Mouse (Mus musculus): ENCODE results near the gene Gm5483.
"Not testable (repeated sequence)": the region's sequence is repeated elsewhere in the genome, so short reads cannot be mapped to it uniquely, and the experiment has no call there.

Gene Gm5483

GRCm38 (mm10) chr16:36183912-36184311, at the start of gene Gm5483:
TSS of gene Gm5483 (plus strand) at chr16:36184212.
- not testable (repeated sequence) for DNase-seq (ENCODE audit: low read depth)

- no peak for DNase-seq (ENCODE audit: low read depth)
Observed at GRCm38 (mm10) chr16:36138201-36138600, 45.8 kb upstream of the Gm5483 start.

- no peak for DNase-seq (ENCODE audit: low read depth)
Observed at GRCm38 (mm10) chr16:36156402-36156975, 27.5 kb upstream of the Gm5483 start, which contains the start of gene Stfa2l1. TSS of gene Stfa2l1 (plus strand) at chr16:36156811.

- DNase-seq (ENCODE audit: low read depth): not testable (repeated sequence)
Observed at GRCm38 (mm10) chr16:36167841-36168240, 16.2 kb upstream of the Gm5483 start.

GRCm38 (mm10) chr16:36176108-36176507, 7.9 kb upstream of the Gm5483 start:
- DNase-seq (ENCODE audit: low read depth): no peak

GRCm38 (mm10) chr16:36179910-36180309, 4.1 kb upstream of the Gm5483 start:
- DNase-seq (ENCODE audit: low read depth): no peak

- no peak for DNase-seq (ENCODE audit: low read depth)
Observed at GRCm38 (mm10) chr16:36199226-36199625, 15.2 kb downstream of the Gm5483 start.

GRCm38 (mm10) chr16:36203846-36204245, 19.8 kb downstream of the Gm5483 start:
- DNase-seq (ENCODE audit: low read depth): no peak

GRCm38 (mm10) chr16:36205684-36206083, 21.7 kb downstream of the Gm5483 start:
- not testable (repeated sequence) for DNase-seq (ENCODE audit: low read depth)

GRCm38 (mm10) chr16:36209967-36210453, 26.0 kb downstream of the Gm5483 start, which contains the start of gene Gm5416:
TSS of gene Gm5416 (plus strand) at chr16:36210403.
- DNase-seq (ENCODE audit: low read depth): no peak

GRCm38 (mm10) chr16:36221168-36221567, 37.2 kb downstream of the Gm5483 start, which contains the start of gene 2010005H15Rik:
TSS of gene 2010005H15Rik (plus strand) at chr16:36221468.
- DNase-seq (ENCODE audit: low read depth): not testable (repeated sequence)
